Mouse (Mus musculus) R1 (cell line): ENCODE data around the gene Efna4.

Source experiments
- DNase-seq: peaks from one replicate; pipeline ENCODE4 v3.0.0-alpha.2; 2018; ENCODE audit warnings: low read depth, low spot score

Gene Efna4

GRCm38 (mm10) chr3:89337721-89338578, at the start of gene Efna4:
Gene Efna4 (minus strand): TSS chr3:89338028.
- DNase-seq = peak; percentile 94

GRCm38 (mm10) chr3:89386438-89387420, 48.9 kb upstream of the Efna4 start:
- no peak for DNase-seq

- DNase-seq = no peak
Observed at GRCm38 (mm10) chr3:89385451-89385850, 47.6 kb upstream of the Efna4 start.

GRCm38 (mm10) chr3:89384331-89385076, 46.7 kb upstream of the Efna4 start:
- no peak for DNase-seq

GRCm38 (mm10) chr3:89383651-89384255, 45.9 kb upstream of the Efna4 start:
- no peak for DNase-seq

- peak; percentile 91 for DNase-seq
Observed at GRCm38 (mm10) chr3:89382950-89383349, 45.1 kb upstream of the Efna4 start.

GRCm38 (mm10) chr3:89382033-89382882, 44.4 kb upstream of the Efna4 start:
- DNase-seq = peak; percentile 96

GRCm38 (mm10) chr3:89381233-89381632, 43.4 kb upstream of the Efna4 start:
- no peak for DNase-seq

- DNase-seq = no peak
Observed at GRCm38 (mm10) chr3:89380711-89381110, 42.9 kb upstream of the Efna4 start.

GRCm38 (mm10) chr3:89380291-89380690, 42.5 kb upstream of the Efna4 start:
- no peak for DNase-seq

GRCm38 (mm10) chr3:89379388-89380131, 41.7 kb upstream of the Efna4 start:
- peak; percentile 64 for DNase-seq

- DNase-seq = peak; percentile 92
Observed at GRCm38 (mm10) chr3:89378394-89379067, 40.7 kb upstream of the Efna4 start.

GRCm38 (mm10) chr3:89377831-89378230, 40.0 kb upstream of the Efna4 start:
- DNase-seq = no peak

- peak; percentile 82 for DNase-seq
Observed at GRCm38 (mm10) chr3:89373581-89374231, 35.9 kb upstream of the Efna4 start.

GRCm38 (mm10) chr3:89367338-89367737, 29.5 kb upstream of the Efna4 start:
- peak; percentile 44 for DNase-seq

GRCm38 (mm10) chr3:89365486-89366414, 27.9 kb upstream of the Efna4 start:
- no peak for DNase-seq

GRCm38 (mm10) chr3:89365153-89365485, 27.3 kb upstream of the Efna4 start, which contains the start of gene Dcst1:
Gene Dcst1 (minus strand): TSS chr3:89365253.
- DNase-seq = no peak
